Mouse (Mus musculus): Measurements from ENCODE around the gene Mrpl28. TPM values are rescaled to one million over a fixed set of nuclear protein-coding genes. Genes with fewer than 3 reads are reported as not detected.
A peak's percentile ranks its signal among the peaks of the same experiment; 100 is the strongest.

Mrpl28 gene
- total RNA-seq, 2 experiments from 2014 or later: 68.8 to 70.0 TPM

GRCm38 (mm10) chr17:26115205-26115898 is 7.9 kb upstream of the Mrpl28 start:
- no peak for DNase-seq (ENCODE audit: low spot score in 2 of 2)

DNA sequence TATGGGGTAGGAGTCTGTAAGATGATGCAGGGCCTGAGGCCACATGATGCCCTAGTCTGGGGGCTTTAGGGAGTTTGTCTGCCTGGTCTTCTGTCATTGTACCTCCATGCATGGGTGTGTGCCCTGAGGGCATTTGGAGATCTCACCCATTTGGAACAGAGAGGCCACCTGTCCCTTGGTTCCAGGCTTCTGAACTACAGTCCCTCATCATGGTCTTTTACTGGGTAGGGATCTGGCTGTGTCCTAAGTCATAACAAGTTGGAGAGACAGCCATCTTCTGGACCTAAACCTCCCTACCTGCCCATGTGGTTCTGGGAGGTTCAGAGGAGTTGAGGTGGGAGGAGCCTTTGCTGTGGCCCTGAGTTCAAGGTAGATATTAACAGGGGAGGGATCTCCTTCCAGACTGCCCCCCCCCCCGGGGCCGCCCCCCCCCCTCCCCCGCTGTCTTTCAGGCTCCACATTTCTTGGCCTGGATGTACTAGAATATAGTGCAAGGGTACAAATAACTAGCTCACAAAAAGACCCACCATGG is 7.3 kb upstream of the Mrpl28 start:
- no peak for DNase-seq (ENCODE audit: low spot score in 2 of 2)

DNA sequence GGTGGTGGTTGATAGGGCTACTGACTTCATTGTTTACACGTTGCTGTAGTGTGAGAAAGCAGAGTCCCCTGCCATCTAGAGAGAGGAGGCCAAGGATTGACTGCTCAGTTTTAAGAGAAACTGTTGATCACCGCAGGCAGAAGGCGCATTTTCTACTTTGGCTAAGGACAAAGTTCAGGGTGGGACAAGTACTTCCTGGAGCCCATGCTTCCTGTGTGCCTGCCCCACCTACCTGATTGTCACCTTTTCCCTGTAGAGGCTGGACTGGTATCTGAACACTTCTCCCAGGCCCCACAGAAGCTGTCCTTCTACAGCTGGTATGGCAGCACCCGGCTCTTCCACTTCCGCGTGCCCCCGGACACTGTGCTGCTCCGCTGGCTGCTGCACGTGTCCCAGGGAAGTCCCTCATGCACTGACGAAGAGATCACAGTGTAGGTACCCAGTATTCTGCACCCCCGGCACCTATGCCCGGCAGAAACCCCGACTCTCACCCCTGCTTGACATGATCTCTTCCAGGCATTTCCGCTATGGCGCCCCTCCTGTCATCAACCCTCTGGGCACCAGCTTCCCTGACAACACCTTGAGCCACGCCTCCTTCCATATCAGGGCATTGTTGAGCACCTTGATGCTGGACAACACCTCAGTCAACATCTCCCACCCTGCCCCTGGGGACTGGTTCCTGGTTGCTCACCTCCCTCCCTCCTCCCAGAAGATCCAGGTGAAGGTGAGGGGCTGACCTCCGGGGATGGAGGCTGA is 6.6 kb upstream of the Mrpl28 start:
- DNase-seq (ENCODE audit: low spot score in 2 of 2): no peak

GRCm38 (mm10) chr17:26119766-26120710 is 3.3 kb upstream of the Mrpl28 start:
- DNase-seq (ENCODE audit: low spot score in 2 of 2): peak in 1 of 2 experiments; percentile 77

GRCm38 (mm10) chr17:26122431-26123140 is 714 bp upstream of the Mrpl28 start:
- DNase-seq (ENCODE audit: low spot score in 2 of 2): no peak

- DNase-seq (ENCODE audit: low spot score in 2 of 2): no peak
Observed at GRCm38 (mm10) chr17:26124560-26124959, 1.3 kb downstream of the Mrpl28 start.

- DNase-seq (ENCODE audit: low spot score in 2 of 2): no peak
Observed at GRCm38 (mm10) chr17:26125226-26125625, 1.9 kb downstream of the Mrpl28 start.

DNA sequence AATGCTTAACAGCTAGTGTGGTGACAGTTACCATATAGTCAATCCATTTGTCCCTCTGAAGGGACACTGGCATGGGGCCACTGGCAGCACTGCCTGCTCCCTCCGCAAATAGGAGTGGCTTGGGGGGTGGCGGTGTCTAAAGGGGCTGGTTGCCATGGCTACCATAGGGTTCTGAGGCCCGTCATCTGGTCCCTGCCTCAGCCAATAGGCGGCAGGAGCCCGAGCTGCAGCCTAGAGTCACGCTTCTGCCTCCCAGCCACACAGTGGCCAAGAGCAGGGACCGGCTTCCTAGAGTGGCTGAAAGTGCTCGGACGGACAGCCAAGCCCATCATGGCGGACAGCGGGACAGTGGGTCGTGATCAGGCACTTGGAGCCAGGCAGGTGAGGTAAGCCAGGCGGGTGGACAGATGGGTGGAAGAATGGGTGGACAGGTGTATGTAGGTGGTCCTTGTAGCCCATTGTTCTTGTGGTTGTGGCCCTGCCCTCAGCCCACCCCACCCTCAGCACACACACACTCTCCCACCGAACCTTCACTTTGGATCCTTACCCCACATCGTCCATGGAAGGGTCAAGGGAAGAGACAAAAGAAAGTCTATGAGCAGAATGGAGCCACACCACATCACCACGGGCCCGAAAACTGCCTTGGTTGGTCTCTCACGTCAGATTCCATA is 7.9 kb downstream of the Mrpl28 start:
- DNase-seq (ENCODE audit: low spot score in 2 of 2): no peak

- no peak for DNase-seq (ENCODE audit: low spot score in 2 of 2)
Observed at GRCm38 (mm10) chr17:26131856-26132853, 8.9 kb downstream of the Mrpl28 start.

- no peak for DNase-seq (ENCODE audit: low spot score in 2 of 2)
Observed at GRCm38 (mm10) chr17:26137106-26137750, 13.9 kb downstream of the Mrpl28 start.

DNA sequence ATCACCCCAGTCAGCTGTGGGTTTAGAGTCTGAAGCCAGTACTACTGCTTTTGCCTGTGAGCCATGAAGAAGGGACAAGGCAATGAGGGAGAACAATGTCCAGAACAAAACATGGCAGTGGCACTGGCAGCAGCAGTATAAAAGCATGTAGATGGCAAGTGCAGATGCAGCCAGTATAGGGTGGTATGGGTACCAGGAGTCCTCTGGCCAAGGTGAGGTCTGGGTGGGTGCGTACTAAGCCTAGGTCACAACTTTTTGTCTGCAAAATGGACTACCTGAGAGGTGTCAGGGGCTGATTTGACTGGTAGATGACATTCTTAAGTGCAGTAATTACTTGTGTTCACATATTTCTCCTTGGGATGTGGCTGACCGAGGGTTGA is 14.4 kb downstream of the Mrpl28 start:
- no peak for DNase-seq (ENCODE audit: low spot score in 2 of 2)

- DNase-seq (ENCODE audit: low spot score in 2 of 2): peak; percentile 94
Observed at GRCm38 (mm10) chr17:26138239-26138836, 15.0 kb downstream of the Mrpl28 start, which contains the start of gene Axin1. Axin1 (plus strand) TSS chr17:26138688.

- DNase-seq (ENCODE audit: low spot score in 2 of 2): peak in 1 of 2 experiments; percentile 59
Observed at GRCm38 (mm10) chr17:26138901-26139381, 15.6 kb downstream of the Mrpl28 start.

- no peak for DNase-seq (ENCODE audit: low spot score in 2 of 2)
Observed at GRCm38 (mm10) chr17:26142796-26143195, 19.5 kb downstream of the Mrpl28 start.

- no peak for DNase-seq (ENCODE audit: low spot score in 2 of 2)
Observed at GRCm38 (mm10) chr17:26143386-26143785, 20.1 kb downstream of the Mrpl28 start.

- no peak for DNase-seq (ENCODE audit: low spot score in 2 of 2)
Observed at GRCm38 (mm10) chr17:26149056-26149455, 25.8 kb downstream of the Mrpl28 start.

DNA sequence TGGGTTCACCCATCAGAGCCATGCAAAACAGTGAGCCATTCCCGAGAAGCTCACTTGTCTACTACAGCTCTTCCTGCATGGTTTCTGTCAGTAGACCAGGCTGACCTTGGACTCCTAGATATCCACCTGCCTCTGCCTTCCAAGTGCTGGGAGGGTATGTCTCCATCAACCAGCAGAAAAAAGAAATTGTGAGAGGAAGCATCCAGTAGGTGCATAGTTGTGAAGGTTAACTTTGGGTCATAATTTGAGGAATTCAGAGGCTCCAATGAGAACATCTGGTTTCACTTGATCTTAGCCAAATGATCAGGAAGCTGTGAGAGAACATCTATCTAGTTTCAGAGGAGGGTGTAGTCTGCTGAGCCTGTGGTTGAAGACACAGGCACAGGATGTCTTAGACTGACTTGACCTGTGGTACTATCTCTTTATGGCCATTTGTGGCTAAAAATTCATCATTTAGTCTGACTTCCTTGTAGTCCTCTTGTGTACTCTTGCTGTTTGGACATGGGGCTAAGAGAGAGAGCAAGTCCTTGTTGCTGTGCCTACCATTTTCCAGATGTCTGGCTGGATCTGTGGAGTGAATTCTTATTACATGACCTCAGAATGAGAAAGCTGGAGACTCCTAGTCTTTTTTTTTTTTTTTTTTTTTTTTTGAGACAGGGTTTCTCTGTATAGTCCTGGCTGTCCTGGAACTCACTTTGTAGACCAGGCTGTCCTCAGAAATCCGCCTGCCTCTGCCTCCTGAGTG is 28.8 kb downstream of the Mrpl28 start:
- no peak for DNase-seq (ENCODE audit: low spot score in 2 of 2)
